Mouse (Mus musculus): Measurements from ENCODE around the gene Chd9.
A peak's percentile ranks its signal among the peaks of the same experiment; 100 is the strongest.

Gene Chd9

DNA sequence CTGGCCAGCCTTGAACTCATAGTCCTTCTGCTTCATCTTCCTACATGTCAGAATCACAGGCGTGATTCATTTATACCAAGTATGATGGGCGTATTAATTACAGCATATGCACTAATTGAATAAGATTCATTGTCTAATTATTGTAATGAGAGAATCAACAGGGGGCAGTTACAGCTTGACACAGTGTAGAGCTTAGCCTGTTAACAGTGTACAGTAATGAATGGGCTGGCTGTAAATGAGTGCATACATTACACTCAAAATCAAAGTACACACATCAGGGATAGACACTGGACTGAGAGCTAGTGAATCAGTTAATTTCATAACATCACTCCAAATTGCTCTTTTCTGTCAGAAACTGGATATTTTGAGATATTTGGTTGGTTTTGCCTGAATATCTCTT lies 135.9 kb downstream of the Chd9 start:
- DNase-seq (ENCODE audit: low read depth, low spot score), result no peak

DNA sequence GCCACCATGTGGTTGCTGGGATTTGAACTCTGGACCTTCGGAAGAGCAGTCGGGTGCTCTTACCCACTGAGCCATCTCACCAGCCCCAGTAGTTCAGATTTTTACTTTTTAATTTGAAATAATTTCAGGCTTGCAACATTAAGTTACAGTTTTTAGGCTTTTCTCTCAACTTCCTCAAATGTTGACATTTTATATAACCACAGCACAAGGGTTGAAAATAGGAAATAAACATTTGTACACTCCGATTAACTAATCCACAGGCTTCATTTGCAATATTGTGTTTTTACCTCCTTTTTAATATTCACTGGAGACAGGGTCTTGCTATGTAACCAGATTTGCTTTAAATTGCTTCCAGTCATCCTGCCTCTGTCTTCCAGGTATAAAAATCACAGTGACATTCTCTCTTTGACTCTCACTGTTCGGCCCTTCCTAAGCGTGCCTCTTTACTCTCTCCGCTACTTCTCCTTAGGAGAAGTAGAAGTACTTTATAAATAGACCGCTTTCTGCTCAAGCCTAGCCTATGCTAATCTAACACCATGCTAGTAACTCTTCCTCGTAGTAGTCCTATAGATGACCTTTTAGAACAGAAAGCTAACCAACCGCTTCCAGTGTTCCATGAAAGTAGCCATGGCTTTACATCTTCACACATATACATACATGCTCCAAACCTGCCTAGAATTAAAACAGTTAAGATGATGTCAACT lies 137.5 kb downstream of the Chd9 start:
- no peak for DNase-seq (ENCODE audit: low read depth, low spot score)

GRCm38 (mm10) chr8:90968307-90968706 lies 140.2 kb downstream of the Chd9 start:
- no peak for DNase-seq (ENCODE audit: low read depth, low spot score)

- no peak for DNase-seq (ENCODE audit: low read depth, low spot score)
Measured at GRCm38 (mm10) chr8:90976960-90977371, 148.8 kb downstream of the Chd9 start.

DNA sequence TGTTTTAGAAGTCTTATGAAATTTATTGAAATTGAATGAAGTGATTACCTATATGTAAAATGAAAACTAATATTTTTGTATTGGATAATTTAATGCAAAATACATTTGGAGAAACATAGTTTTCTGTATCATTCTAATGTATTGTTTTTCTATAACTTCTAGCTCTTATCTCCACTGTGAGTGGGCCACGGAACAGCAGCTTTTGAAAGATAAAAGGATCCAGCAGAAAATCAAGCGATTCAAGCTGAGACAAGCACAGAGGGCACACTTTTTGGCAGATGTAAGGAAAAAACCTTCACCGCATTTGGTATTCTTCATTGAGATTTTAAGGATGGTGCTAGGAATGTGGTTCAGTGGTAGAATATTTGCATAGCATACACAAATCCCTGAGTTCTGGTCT lies 150.6 kb downstream of the Chd9 start:
- no peak for DNase-seq (ENCODE audit: low read depth, low spot score)

DNA sequence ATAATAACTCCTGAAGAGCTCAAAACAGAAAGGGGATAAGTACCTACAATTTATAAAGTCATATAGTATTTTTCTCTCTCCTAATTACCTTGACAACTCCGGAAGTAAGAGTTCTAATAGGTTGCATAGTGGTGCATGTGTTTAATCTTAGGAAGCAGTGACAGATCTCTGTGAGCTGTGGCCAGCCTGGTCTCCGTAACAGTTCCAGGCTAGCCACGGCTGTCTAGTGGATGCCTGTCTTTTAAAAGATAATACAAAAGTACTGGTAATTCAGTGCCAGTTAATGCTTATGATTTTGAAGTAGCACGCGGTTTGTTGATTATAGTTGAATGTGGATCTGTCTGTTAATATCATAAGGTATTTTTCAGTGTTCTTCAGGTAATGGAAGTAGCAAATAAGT lies 151.1 kb downstream of the Chd9 start:
- no peak for DNase-seq (ENCODE audit: low read depth, low spot score)

DNA sequence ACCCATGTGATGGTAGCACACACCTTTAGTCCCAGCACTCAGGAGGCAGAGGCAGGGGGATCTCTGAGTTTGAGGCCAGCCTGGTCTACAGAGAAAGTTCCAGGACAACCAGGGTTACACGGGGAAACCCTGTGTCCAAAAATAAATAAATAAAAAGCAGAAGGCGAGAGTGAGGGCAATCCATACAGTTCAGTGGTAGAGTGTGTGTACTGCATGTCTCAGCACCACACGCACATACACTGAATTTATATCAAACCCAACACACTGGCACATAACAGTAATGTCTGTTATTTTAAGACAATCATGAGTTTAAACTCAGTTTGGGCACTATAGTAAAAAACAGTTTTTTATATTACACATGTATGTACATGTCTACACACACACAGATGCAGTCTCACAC lies 153.9 kb downstream of the Chd9 start:
- no peak for DNase-seq (ENCODE audit: low read depth, low spot score)

- peak; percentile 86 for DNase-seq (ENCODE audit: low read depth, low spot score)
Measured at GRCm38 (mm10) chr8:91019726-91020125, 191.6 kb downstream of the Chd9 start.

DNA sequence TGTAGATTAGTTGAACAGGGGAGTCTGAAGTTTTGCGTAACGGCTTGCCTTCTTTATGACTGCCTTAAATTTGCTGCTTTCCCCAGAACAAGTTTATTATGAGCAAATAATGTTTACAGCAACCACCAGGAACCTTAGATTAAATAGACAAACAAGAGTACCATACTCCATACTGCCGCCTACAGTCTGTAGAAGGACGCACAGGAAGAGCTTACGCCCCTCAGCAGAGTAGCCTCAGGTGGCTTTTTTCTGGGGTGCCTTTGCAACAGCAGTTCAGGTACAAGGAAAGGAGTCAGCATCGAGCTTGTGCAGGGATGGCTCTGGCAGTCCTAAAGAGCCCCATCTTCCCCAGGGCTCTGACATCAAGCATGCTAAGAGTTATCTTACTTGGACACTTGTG lies 206.3 kb downstream of the Chd9 start:
- peak; percentile 48 for DNase-seq (ENCODE audit: low read depth, low spot score)

DNA sequence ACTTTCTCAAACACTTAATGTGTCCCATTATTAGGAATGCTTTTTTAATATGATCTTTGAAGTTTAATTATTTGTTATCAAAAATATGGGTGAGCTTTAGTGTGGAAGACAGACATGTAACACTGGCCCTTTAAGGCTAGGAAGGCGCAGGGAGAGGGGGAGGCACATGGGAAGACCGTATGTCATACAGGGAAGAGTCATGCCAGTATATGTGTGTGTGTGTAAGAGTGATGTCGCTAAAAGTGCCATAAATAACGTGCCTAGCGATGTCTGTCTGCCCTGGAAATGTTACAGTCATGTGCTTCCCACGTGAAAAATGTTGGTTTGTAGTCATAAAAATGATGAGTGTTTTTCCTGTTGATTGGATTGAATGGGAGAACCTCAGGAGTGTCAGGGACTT lies 208.8 kb downstream of the Chd9 start:
- DNase-seq (ENCODE audit: low read depth, low spot score), result no peak

- DNase-seq (ENCODE audit: low read depth, low spot score), result no peak
Measured at GRCm38 (mm10) chr8:91038637-91039036, 210.5 kb downstream of the Chd9 start.

- DNase-seq (ENCODE audit: low read depth, low spot score), result no peak
Measured at GRCm38 (mm10) chr8:91046370-91046769, 218.2 kb downstream of the Chd9 start.

DNA sequence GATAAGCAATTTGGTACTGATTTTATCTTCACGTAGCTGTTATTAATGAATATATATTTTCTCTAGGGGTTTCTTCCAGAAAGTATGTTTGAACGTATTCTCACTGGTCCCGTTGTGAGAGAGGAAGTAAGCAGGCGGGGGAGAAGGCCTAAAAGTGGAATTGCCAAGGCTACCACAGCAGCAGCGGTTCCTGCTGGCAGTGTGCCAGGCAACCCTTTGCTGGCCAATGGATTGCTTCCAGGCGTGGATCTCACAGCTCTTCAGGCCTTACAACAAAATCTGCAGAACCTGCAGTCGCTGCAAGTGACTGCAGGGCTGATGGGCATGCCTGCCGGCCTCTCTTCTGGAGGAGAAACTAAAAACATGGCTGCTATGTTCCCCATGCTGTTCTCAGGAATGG lies 222.9 kb downstream of the Chd9 start:
- no peak for DNase-seq (ENCODE audit: low read depth, low spot score)

DNA sequence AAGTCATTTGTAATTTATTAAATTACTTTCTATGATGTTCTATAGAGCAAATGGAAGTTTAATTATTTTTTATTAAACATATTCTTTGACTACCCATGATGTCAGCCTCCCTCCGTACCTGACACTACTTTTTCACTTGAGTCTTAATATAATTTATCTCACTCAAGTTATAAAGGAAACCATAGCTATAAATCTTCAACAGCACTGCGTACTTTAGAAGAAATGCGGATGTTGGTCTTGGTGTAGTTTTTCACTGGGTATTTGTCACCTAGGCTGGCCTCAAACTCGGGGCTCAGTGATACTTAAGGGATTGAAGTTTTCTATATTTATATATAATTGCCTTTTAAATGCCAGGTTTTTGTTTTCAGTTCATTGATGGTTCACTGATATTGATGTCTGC lies 226.3 kb downstream of the Chd9 start:
- DNase-seq (ENCODE audit: low read depth, low spot score), result no peak

GRCm38 (mm10) chr8:91056848-91057247 lies 228.7 kb downstream of the Chd9 start:
- DNase-seq (ENCODE audit: low read depth, low spot score), result no peak

DNA sequence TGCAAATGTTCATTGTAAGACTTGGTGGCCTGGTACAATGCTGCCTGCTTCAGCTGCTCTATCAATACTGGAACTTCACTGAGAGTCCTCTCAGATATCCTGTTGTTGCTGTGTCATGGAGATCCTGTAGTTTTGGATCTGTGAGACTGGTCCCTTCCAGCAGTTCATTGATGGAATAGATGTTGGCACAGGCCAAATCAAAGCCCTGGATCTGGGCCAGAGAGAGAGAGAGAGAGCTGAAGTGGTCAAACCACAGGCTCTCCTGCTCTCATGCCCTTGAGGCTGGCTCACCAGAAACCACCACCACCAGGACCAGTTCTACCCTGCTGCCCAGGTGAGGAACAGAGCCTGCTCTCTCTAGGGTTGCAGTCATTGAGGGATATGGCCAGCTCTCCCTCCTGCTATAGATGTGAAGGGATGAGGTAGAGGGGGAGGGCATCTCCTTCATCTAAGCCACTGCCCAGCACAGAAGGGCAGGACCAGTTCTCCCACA lies 231.0 kb downstream of the Chd9 start:
- DNase-seq (ENCODE audit: low read depth, low spot score), result no peak

DNA sequence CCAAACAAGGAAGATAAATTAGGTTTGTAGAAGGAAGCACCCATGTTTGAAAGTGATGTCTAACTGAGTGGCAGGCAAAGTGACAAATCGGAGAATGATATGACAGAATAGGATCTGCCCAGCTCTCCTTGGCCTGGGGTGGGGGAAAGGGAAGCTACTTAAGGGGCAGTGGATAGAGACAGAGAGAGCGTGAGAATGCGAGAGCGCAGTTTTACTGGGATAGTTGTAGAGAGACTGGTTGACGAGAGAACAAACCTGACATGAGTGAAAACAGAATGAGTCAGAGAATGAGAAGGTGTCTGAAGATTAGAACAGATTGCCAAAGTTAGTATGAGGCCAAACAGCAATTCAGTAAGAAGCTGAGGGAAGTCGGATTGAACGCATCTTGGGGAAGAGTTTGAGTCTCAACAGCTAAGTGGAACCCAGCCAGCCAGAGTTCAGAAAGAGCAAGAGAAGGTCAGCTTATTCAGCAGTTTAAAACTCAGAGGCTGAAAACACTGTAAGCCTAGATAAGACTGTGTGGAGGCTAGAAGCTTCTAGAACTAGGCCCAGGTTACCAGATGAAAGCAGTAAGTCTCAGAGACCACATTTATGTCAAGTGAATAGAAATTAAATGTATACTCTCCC lies 231.8 kb downstream of the Chd9 start:
- no peak for DNase-seq (ENCODE audit: low read depth, low spot score)

DNA sequence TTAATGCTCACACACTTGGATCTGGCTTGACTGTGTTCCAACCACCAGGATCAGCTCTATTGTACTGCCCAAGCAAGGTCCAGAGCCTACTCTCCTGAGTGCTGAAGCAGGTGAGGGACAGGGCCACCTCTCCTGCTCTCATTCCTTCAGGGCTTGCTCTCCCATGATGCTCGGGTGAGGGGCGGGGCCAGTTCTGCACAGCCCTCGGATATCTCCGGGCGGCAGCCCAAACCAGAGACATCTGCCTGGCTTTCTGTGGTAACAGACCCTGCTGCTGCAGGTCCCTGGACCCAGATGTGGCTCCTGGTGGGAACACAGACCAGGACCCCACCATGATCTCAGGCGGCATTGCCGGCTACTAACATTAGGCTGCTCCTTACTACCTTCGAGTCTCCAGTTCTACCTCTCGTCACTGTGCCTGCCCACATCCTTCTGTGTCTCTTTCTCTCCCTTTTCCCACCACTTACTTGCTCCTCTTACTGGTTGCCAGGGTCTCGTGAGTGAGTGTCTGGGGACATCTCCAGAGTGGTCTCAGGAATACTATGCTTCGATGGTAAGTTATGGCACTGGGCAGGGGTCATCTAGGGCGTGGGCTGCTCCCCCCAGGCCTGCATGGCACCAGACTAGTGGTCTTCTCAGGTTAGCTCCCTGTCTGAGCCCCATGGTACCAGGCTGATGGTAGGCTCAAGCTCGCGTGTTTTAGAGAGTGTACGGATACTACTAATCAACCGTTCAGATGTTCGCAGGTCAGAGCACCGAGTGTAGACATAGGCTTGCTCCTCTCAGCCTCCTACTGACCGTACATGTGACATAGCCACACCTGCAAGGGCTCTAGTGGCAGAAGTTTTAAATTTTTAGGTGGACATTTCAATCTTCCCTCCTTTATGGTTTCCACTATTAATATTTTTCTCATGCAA lies 232.7 kb downstream of the Chd9 start:
- peak; percentile 75 for DNase-seq (ENCODE audit: low read depth, low spot score)

DNA sequence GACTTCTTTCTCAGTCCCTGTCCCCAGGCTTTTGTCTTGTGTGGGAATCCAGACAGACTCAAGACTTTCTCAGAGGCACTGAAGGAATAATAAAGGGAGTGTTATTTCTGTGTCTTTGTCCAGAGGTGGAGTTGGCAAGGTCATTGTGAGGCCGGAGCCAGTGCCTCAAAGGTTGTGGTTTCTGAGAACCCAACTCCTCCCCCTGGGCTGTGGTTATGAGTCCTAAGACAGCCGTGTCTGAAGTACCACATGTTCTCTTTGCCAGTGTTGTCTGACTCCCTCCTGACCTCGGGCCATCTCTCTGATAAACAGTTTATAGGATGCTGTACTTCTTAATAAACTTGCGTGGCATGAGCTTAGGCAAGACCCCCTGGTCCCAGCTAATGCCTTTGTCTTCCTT lies 237.0 kb downstream of the Chd9 start:
- no peak for DNase-seq (ENCODE audit: low read depth, low spot score)

DNA sequence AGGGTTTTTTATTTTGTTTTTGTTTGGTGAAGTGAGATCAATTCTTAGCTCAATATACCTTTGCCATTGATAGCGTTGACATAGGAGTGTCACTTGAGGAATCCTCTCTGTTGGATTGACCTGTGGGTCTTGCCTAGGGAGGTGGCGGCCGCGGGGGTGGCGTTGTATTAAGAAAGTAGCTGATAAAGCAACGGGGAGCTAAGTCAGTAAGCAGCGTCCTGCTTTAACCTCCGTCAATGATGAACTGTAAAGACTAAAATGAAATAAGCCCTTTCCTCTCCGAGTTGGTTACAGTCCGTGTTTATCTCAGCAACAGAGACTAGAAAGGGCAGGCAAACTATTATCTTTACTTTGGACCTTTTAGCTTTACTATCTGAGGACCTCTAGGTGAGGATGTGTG lies 241.3 kb downstream of the Chd9 start:
- DNase-seq (ENCODE audit: low read depth, low spot score), result no peak

GRCm38 (mm10) chr8:91069834-91070233 lies 241.7 kb downstream of the Chd9 start, which contains the start of gene Rbl2:
Gene Rbl2, plus strand, starts transcription at chr8:91070057.
- DNase-seq (ENCODE audit: low read depth, low spot score), result peak; percentile 94

GRCm38 (mm10) chr8:91070275-91070859 lies 242.2 kb downstream of the Chd9 start:
- DNase-seq (ENCODE audit: low read depth, low spot score), result peak; percentile 83
